41 mouse cellular contexts compared by ENCODE assay signal in genomic region chr14:54929801-54930200, GRCm38 (mm10). TPM values are rescaled to one million over a fixed set of nuclear protein-coding genes. Genes with fewer than 3 reads are reported as not detected.
DNase-seq lines count a peak whose midpoint lies in the region; ATAC-seq and TF ChIP-seq lines count a peak whose summit lies in the region.
"Had no signal": no experiment of that assay in that cellular context is flagged by ENCODE, and none has a peak within 500 bp of the region (broad histone marks: within the 10 kb centered on the region; RNA-seq: fewer than 3 reads in every experiment).

No protein-coding gene starts in this region.

- no peak overlapping the region for H3K4me3 ChIP-seq in ES-Bruce4 (ENCODE audit: low read depth, low read length)
- no peak overlapping the region for H3K4me3 ChIP-seq in embryonic facial prominence, embryonic 14.5 days (ENCODE audit: low read depth, low read length)
- no peak overlapping the region for H3K4me3 ChIP-seq in stomach, embryonic 16.5 days (replicated peaks; ENCODE audit: low read length)
- H3K4me3 ChIP-seq: forebrain, embryonic 10.5 days; hindbrain, embryonic 12.5 days; intestine, embryonic 15.5 days; limb, embryonic 12.5 days; lung, embryonic 15.5 days; myocyte; neural tube, embryonic 13.5 days; stomach, embryonic 15.5 days had no signal

- WGBS in embryonic facial prominence, embryonic 14.5 days = 52% methylated on average over 5 of the region's 5 CpGs
- 58% methylated on average over 5 of the region's 5 CpGs for WGBS in stomach, embryonic 16.5 days

- peak overlapping the region; percentile 80 for H3K27ac ChIP-seq in ES-Bruce4 (ENCODE audit: insufficient read depth, low read length)
- H3K27ac ChIP-seq in embryonic facial prominence, embryonic 14.5 days (replicated peaks; ENCODE audit: low read depth, low read length) = no peak overlapping the region
- H3K27ac ChIP-seq in stomach, embryonic 16.5 days (ENCODE audit: low read length) = 0 out of 2 replicates have a peak overlapping the region, but pooled peaks have one; percentile 18
- H3K27ac ChIP-seq: hindbrain, embryonic 12.5 days; hindbrain, postnatal 0 days; intestine, embryonic 15.5 days; limb, embryonic 12.5 days; lung, embryonic 15.5 days; neural tube, embryonic 13.5 days; stomach, embryonic 15.5 days had no signal

- H3K9me3 ChIP-seq in ES-Bruce4 (replicated peaks; ENCODE audit: control insufficient read depth, insufficient read depth, low read length, poor library complexity, severe bottlenecking) = no peaks in the 10 kb centered on the region
- no peaks in the 10 kb centered on the region for H3K9me3 ChIP-seq in embryonic facial prominence, embryonic 14.5 days (ENCODE audit: control insufficient read depth, low read length)
- H3K9me3 ChIP-seq in stomach, embryonic 16.5 days (replicated peaks; ENCODE audit: control insufficient read depth, low read length) = no peaks in the 10 kb centered on the region
- H3K9me3 ChIP-seq: forebrain, embryonic 10.5 days; hindbrain, embryonic 12.5 days; intestine, embryonic 15.5 days; limb, embryonic 12.5 days; lung, embryonic 15.5 days; neural tube, embryonic 13.5 days; stomach, embryonic 15.5 days had no signal

- DNase-seq in Muller cell, postnatal 12 days (ENCODE audit: inconsistent ontology term) = peak; percentile 85
- DNase-seq in embryonic facial prominence, embryonic 14.5 days (ENCODE audit: low spot score) = peak; percentile 22
- no peak for DNase-seq in right cerebral cortex, postnatal 10 days (ENCODE audit: low spot score in 2 of 2)
- DNase-seq in adrenal gland, postnatal 25 days = no peak
- DNase-seq in heart, adult 9 months (ENCODE audit: low spot score in 2 of 2) = no peak
- DNase-seq: adrenal gland, postnatal 10 days; cerebellum, adult 18-20 months; heart, postnatal 14 days; kidney, postnatal 4 days; layer of hippocampus, postnatal 36 days; right cerebral cortex, postnatal 25 days; thymus, adult 18-20 months; thymus, postnatal 25 days had no signal

- no peak overlapping the region for H3K4me2 ChIP-seq in embryonic facial prominence, embryonic 14.5 days (ENCODE audit: low read depth, low read length)
- H3K4me2 ChIP-seq in stomach, embryonic 16.5 days (ENCODE audit: low read depth, low read length) = no peak overlapping the region
- H3K4me2 ChIP-seq: hindbrain, embryonic 12.5 days; intestine, embryonic 15.5 days; limb, embryonic 12.5 days; liver, embryonic 11.5 days; lung, embryonic 15.5 days; midbrain, embryonic 11.5 days; neural tube, embryonic 13.5 days; stomach, embryonic 15.5 days had no signal

- ATAC-seq in embryonic facial prominence, embryonic 14.5 days (ENCODE audit: low read depth) = no peak
- ATAC-seq in stomach, embryonic 16.5 days (ENCODE audit: insufficient read depth, low FRiP score) = no peak
- ATAC-seq: forebrain, embryonic 16.5 days; hindbrain, postnatal 0 days; intestine, embryonic 15.5 days had no signal

- no peak for TF ChIP-seq CTCF in ES-Bruce4 (IDR thresholded peaks at IDR 0.05; ENCODE audit: low read depth, low read length)

- peak; percentile 87 for TF ChIP-seq EP300 in ES-Bruce4 (IDR thresholded peaks at IDR 0.05; ENCODE audit: insufficient read depth, low read depth, low read length)

- H3K9ac ChIP-seq in ES-Bruce4 (ENCODE audit: low read depth, poor library complexity, severe bottlenecking) = peak overlapping the region; percentile 64
- no peak overlapping the region for H3K9ac ChIP-seq in embryonic facial prominence, embryonic 14.5 days (ENCODE audit: low read depth, low read length)
- no peak overlapping the region for H3K9ac ChIP-seq in stomach, embryonic 16.5 days (ENCODE audit: low read length)
- H3K9ac ChIP-seq: hindbrain, embryonic 12.5 days; intestine, embryonic 15.5 days; limb, embryonic 12.5 days; lung, embryonic 15.5 days; neural tube, embryonic 13.5 days; stomach, embryonic 15.5 days had no signal

- no peak for TF ChIP-seq POLR2A in ES-Bruce4 (IDR thresholded peaks at IDR 0.05; ENCODE audit: insufficient read depth, low read length)

- H3K36me3 ChIP-seq in ES-Bruce4 (ENCODE audit: control insufficient read depth, insufficient read depth, low read length, poor library complexity, severe bottlenecking) = no peaks in the 10 kb centered on the region
- no peaks in the 10 kb centered on the region for H3K36me3 ChIP-seq in embryonic facial prominence, embryonic 14.5 days (ENCODE audit: control insufficient read depth, insufficient read depth, low read length)
- H3K36me3 ChIP-seq in stomach, embryonic 16.5 days (ENCODE audit: control insufficient read depth, insufficient read depth, low read length) = no peaks in the 10 kb centered on the region
- H3K36me3 ChIP-seq: forebrain, embryonic 10.5 days; hindbrain, embryonic 12.5 days; intestine, embryonic 15.5 days; limb, embryonic 12.5 days; lung, embryonic 15.5 days; neural tube, embryonic 13.5 days; stomach, embryonic 15.5 days had no signal

- peaks cover 14% of the 10 kb centered on the region for H3K4me1 ChIP-seq in ES-Bruce4 (ENCODE audit: control insufficient read depth, insufficient read depth, low read length)
- H3K4me1 ChIP-seq in embryonic facial prominence, embryonic 14.5 days (ENCODE audit: control insufficient read depth, insufficient read depth, low read length) = peaks cover 27% of the 10 kb centered on the region
- H3K4me1 ChIP-seq in stomach, embryonic 16.5 days (ENCODE audit: control insufficient read depth, insufficient read depth, low read length) = peaks cover 25% of the 10 kb centered on the region

- H3K27me3 ChIP-seq in ES-Bruce4 (ENCODE audit: control insufficient read depth, insufficient read depth, low read length, poor library complexity, severe bottlenecking) = no peaks in the 10 kb centered on the region
- H3K27me3 ChIP-seq in embryonic facial prominence, embryonic 14.5 days (replicated peaks; ENCODE audit: control insufficient read depth, insufficient read depth, low read length) = no peaks in the 10 kb centered on the region
- no peaks in the 10 kb centered on the region for H3K27me3 ChIP-seq in stomach, embryonic 16.5 days (ENCODE audit: control insufficient read depth, insufficient read depth, low read length)
- H3K27me3 ChIP-seq: hindbrain, embryonic 12.5 days; limb, embryonic 12.5 days; stomach, embryonic 15.5 days had no signal

RNA-seq across cellular contexts. Expression of gene Il25, which starts 2.7 kb away (rescaled TPM):
- polyA plus RNA-seq in ES-Bruce4 (2011; ENCODE audit: insufficient read depth, insufficient read length, low read depth, missing spikeins) = 1.5 TPM in 1 of 2 replicates, not detected in the other
- polyA plus RNA-seq in embryonic facial prominence, embryonic 14.5 days (2014; fragmentation: Nextera tagmentation; extraction: Ambion mirVana) = 0.49 and 0.59 TPM in 2 replicates
- not detected in 2 replicates for polyA plus RNA-seq in stomach, embryonic 16.5 days (2015; fragmentation: Nextera tagmentation; extraction: Ambion mirVana)
- not detected in 2 replicates for total RNA-seq in adrenal gland, postnatal 25 days (2021)
- total RNA-seq: adrenal gland, postnatal 10 days; CH12.LX; common myeloid progenitor, adult 5-6 weeks; gastrocnemius, adult 8-10 months; heart, adult 8-10 months; heart, postnatal 14 days; hindbrain, postnatal 0 days; layer of hippocampus, postnatal 36 days; left cerebral cortex, postnatal 14 days; megakaryocyte progenitor cell, adult 5-6 weeks; MEL; midbrain, postnatal 0 days had no signal
- polyA plus RNA-seq: C2C12; forebrain, embryonic 10.5 days; gonadal fat pad, adult 2 months; heart, embryonic 14.5 days; hindbrain, embryonic 12.5 days; intestine, embryonic 15.5 days; kidney, adult 2 months; kidney, embryonic 16.5 days; limb, embryonic 12.5 days; liver, embryonic 11.5 days; liver, embryonic 16.5 days; midbrain, embryonic 11.5 days had no signal

RNA-seq across cellular contexts. Expression of gene Efs, which starts 3.9 kb away (rescaled TPM):
- 48.3 and 55.8 TPM in 2 replicates for polyA plus RNA-seq in ES-Bruce4 (2011; ENCODE audit: insufficient read depth, insufficient read length, low read depth, missing spikeins)
- 52.2 and 59.1 TPM in 2 replicates for polyA plus RNA-seq in embryonic facial prominence, embryonic 14.5 days (2014; fragmentation: Nextera tagmentation; extraction: Ambion mirVana)
- polyA plus RNA-seq in stomach, embryonic 16.5 days (2015; fragmentation: Nextera tagmentation; extraction: Ambion mirVana) = 26.8 and 30.3 TPM in 2 replicates
- 2.6 and 3.6 TPM in 2 replicates for total RNA-seq in adrenal gland, postnatal 25 days (2021)
- total RNA-seq: CH12.LX; common myeloid progenitor, adult 5-6 weeks; megakaryocyte progenitor cell, adult 5-6 weeks; MEL had no signal

RNA-seq across cellular contexts. Expression of gene Cmtm5, which starts 6.3 kb away (rescaled TPM):
- not detected in 2 replicates for polyA plus RNA-seq in ES-Bruce4 (2011; ENCODE audit: insufficient read depth, insufficient read length, low read depth, missing spikeins)
- 13.7 and 14.8 TPM in 2 replicates for polyA plus RNA-seq in embryonic facial prominence, embryonic 14.5 days (2014; fragmentation: Nextera tagmentation; extraction: Ambion mirVana)
- 3.4 and 4.9 TPM in 2 replicates for polyA plus RNA-seq in stomach, embryonic 16.5 days (2015; fragmentation: Nextera tagmentation; extraction: Ambion mirVana)
- total RNA-seq in adrenal gland, postnatal 25 days (2021) = 0.49 and 1.2 TPM in 2 replicates
- total RNA-seq: CH12.LX; common myeloid progenitor, adult 5-6 weeks; gastrocnemius, adult 8-10 months; megakaryocyte progenitor cell, adult 5-6 weeks; MEL had no signal
- polyA plus RNA-seq: C2C12; liver, embryonic 11.5 days; myocyte had no signal

RNA-seq across cellular contexts. Expression of gene Slc22a17, which starts 16.9 kb away (rescaled TPM):
- polyA plus RNA-seq in ES-Bruce4 (2011; ENCODE audit: insufficient read depth, insufficient read length, low read depth, missing spikeins) = 25.9 and 29.0 TPM in 2 replicates
- polyA plus RNA-seq in embryonic facial prominence, embryonic 14.5 days (2014; fragmentation: Nextera tagmentation; extraction: Ambion mirVana) = 42.4 and 56.0 TPM in 2 replicates
- polyA plus RNA-seq in stomach, embryonic 16.5 days (2015; fragmentation: Nextera tagmentation; extraction: Ambion mirVana) = 29.2 and 32.2 TPM in 2 replicates
- 32.9 and 41.6 TPM in 2 replicates for total RNA-seq in adrenal gland, postnatal 25 days (2021)

RNA-seq across cellular contexts. Expression of gene Myh6, which starts 36.9 kb away (rescaled TPM):
- polyA plus RNA-seq in ES-Bruce4 (2011; ENCODE audit: insufficient read depth, insufficient read length, low read depth, missing spikeins) = 1.2 TPM in 1 of 2 replicates, not detected in the other
- 8.6 and 10.3 TPM in 2 replicates for polyA plus RNA-seq in embryonic facial prominence, embryonic 14.5 days (2014; fragmentation: Nextera tagmentation; extraction: Ambion mirVana)
- 0.56 and 2.1 TPM in 2 replicates for polyA plus RNA-seq in stomach, embryonic 16.5 days (2015; fragmentation: Nextera tagmentation; extraction: Ambion mirVana)
- not detected in 2 replicates for total RNA-seq in adrenal gland, postnatal 25 days (2021)
- total RNA-seq: common myeloid progenitor, adult 5-6 weeks; megakaryocyte progenitor cell, adult 5-6 weeks; MEL had no signal
- polyA plus RNA-seq: gonadal fat pad, adult 2 months had no signal

Comparison
In these comparisons a context has a peak if more than half of its experiments do, and no peak if none do; other contexts are left out.
1. DNase-seq: peak in Muller cell, postnatal 12 days (single experiment) and embryonic facial prominence, embryonic 14.5 days (single experiment); none in right cerebral cortex, postnatal 10 days (0 of 2), adrenal gland, postnatal 25 days (single experiment) and heart, adult 9 months (0 of 2).